Mouse (Mus musculus): ENCODE measurements around the gene Rusc2. TPM values are rescaled to one million over a fixed set of nuclear protein-coding genes. Genes with fewer than 3 reads are reported as not detected.

Rusc2 gene
- polyA plus RNA-seq, 1 experiment: 124 TPM

DNA sequence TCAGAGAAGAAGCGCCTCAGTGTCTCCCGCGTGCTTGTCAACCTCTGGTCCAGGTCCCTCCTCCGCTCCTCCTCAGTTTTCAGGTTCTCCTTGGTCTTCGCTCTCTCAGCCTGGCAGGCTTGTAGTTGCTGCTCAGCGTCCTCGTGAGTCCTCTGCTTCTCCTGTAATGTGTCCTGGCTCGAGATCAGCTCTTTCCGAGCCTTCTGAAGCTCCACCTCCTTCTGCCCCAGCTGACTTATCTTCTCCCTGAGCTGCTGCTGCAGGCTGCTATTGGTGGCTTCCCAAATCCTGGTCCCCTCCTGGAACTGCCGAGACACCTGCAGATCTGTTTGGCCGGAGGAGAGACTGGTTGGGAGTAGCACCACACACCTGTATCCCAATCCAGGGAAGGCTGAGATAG is 70.5 kb downstream of the Rusc2 start:
- no peak for DNase-seq (ENCODE audit: low read depth)
- TF ChIP-seq POLR2A (IDR thresholded peaks at IDR 0.05; ENCODE audit: borderline replicate concordance, extremely low read depth, insufficient read depth, insufficient read length, poor library complexity, severe bottlenecking) (no peak), CTCF (IDR thresholded peaks at IDR 0.05; ENCODE audit: borderline replicate concordance, extremely low read depth, insufficient read depth, insufficient read length) (no peak)

DNA sequence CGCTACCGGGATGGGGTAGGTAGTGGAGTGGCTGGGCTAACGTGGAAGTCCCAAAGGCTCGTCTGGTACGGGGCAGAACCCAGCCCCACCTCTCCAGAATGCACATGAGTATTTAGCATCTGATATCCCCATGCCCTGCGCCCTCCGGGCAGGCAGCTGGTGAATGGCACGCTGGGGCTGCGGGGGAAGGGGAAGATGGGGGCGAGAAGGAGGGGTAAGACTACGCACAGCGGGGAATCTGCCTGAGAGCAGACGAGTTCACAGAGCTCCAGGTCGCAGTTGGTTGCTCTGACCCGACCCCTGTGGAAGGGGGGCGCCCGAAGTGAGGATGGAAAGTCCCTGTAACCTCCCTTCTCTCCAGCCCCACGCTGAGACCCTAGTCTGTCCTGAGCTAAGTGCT is 71.6 kb downstream of the Rusc2 start:
- no peak for TF ChIP-seq POLR2A (IDR thresholded peaks at IDR 0.05; ENCODE audit: borderline replicate concordance, extremely low read depth, insufficient read depth, insufficient read length, poor library complexity, severe bottlenecking)
- TF ChIP-seq CTCF (IDR thresholded peaks at IDR 0.05; ENCODE audit: borderline replicate concordance, extremely low read depth, insufficient read depth, insufficient read length): no peak
- DNase-seq (ENCODE audit: low read depth): peak; percentile 24

DNA sequence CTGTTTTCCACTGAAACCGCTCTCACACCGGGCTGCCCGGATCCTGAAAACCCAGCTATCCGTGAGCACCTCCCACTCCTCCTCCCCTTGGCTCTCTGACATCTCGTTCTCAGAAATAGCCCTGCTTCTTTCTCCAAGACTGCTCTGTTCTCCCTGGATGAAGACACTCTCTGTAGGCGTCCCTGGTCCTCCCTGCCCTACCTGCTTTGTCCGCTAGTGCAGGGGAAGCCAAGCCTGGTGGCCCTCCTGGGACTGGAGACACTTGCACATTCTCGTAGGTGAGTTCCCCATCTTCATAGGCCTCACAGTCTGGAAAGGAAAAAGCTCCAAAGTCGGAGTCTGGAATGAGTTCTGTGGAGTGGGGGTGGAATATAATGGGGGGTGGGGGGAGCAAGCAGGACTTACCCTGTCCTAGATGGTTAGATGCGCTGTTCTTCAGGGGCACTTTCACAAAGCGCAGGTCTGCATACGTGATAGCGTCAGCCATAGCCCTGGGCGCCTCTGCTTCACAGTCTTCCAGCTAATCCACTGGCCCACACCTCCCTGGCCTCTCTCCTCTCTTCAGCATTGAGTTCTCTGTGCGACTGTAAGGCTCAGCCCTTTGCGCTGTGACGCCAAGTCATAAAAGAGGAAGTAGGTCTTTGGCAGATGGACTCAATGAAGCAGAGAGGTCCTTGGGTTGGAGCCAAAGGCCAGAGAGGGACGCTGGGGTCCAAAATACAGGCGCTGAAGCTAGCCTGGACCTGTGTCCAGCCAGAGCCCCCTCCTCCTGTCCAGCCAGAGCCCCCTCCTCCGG is 72.5 kb downstream of the Rusc2 start, which contains the start of gene Cd72:
Cd72 (minus strand) TSS at position 588 of the 796 bp plus-strand sequence.
- no peak; the same call in 1 of the 2 replicates for TF ChIP-seq CTCF (IDR thresholded peaks at IDR 0.05; ENCODE audit: borderline replicate concordance, extremely low read depth, insufficient read depth, insufficient read length)
- no peak for TF ChIP-seq POLR2A (IDR thresholded peaks at IDR 0.05; ENCODE audit: borderline replicate concordance, extremely low read depth, insufficient read depth, insufficient read length, poor library complexity, severe bottlenecking)
- DNase-seq (ENCODE audit: low read depth): no peak

DNA sequence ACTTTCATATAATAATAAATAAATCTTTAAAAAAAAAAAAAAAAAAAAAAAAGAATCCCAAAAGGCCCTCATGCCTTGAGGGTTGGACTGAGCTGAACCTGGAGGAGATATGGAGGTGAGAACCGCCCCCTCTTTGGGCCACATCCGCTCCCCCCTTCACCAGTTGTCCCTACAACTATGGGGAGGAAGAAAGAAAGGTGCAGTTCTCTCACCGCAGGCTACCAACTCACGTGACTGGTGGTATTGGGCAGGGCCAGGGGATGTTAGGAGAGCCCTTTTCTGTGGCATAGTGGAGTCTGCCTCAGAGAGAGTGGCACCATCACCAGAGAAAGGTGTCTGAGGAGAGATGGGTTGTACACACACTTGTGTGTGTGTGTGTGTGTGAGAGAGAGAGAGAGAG is 74.7 kb downstream of the Rusc2 start:
- DNase-seq (ENCODE audit: low read depth): no peak
- TF ChIP-seq CTCF (IDR thresholded peaks at IDR 0.05; ENCODE audit: borderline replicate concordance, extremely low read depth, insufficient read depth, insufficient read length) (no peak), POLR2A (IDR thresholded peaks at IDR 0.05; ENCODE audit: borderline replicate concordance, extremely low read depth, insufficient read depth, insufficient read length, poor library complexity, severe bottlenecking) (no peak)

DNA sequence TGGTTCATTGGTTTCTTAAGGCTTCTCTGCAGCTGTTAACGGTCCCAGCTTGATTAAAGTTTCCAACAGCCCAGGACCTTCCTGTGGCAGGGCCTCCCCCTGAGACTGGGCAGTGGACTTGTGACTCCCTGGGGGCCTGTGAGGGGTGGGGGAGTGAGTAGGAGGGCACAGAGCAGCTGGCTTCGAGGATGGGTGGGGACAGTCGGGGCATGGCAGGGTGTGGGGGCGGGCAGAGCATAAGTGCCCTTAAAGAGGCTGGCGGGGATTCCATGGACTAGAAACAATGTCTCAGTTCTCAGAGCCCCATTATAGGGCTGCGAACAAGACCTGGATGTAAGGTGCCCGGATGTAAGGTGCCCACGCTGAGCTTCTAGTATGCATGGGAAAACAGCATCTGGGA is 75.3 kb downstream of the Rusc2 start:
- TF ChIP-seq POLR2A (IDR thresholded peaks at IDR 0.05; ENCODE audit: borderline replicate concordance, extremely low read depth, insufficient read depth, insufficient read length, poor library complexity, severe bottlenecking) (no peak), CTCF (IDR thresholded peaks at IDR 0.05; ENCODE audit: borderline replicate concordance, extremely low read depth, insufficient read depth, insufficient read length) (no peak)
- no peak for DNase-seq (ENCODE audit: low read depth)

DNA sequence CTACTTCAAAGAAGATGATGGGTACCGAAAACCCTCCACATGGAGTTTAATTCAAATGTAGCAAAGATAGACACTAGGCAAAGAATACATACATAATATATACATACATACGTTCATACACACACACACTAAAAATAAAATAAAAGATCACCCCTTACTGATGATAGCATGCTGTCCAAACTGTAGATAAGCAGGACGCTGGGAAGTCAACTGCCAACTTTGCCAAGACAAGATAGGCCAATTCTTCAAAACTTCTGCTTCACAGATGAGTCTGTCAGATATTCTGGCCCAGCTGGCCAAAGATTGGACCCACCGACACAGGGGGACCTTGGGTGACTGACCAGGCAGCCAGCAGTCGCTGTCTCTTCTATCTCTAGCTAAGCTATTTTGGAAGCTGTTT is 81.3 kb downstream of the Rusc2 start:
- DNase-seq (ENCODE audit: low read depth): no peak
- TF ChIP-seq POLR2A (IDR thresholded peaks at IDR 0.05; ENCODE audit: borderline replicate concordance, extremely low read depth, insufficient read depth, insufficient read length, poor library complexity, severe bottlenecking) (no peak), CTCF (IDR thresholded peaks at IDR 0.05; ENCODE audit: borderline replicate concordance, extremely low read depth, insufficient read depth, insufficient read length) (no peak)

DNA sequence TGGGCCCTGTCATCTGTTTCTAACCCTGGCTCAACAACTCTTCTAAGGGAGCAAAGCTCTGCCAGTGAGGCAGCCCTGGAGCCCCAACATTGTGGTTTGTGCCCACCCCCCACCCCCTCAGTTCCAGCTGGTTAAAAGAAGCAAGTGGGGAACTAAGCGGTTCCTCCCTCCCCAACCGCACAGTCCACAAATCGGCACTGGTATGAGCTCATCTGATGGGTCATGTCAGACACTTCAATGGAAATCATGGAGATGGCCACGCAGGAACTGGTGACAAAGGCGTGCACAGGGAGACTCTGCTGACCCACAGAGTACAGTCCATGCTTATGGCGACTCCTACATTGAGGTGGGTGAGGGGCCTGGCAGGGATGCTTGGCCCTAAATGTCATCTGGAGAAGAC is 84.2 kb downstream of the Rusc2 start:
- no peak for DNase-seq (ENCODE audit: low read depth)
- TF ChIP-seq POLR2A (IDR thresholded peaks at IDR 0.05; ENCODE audit: borderline replicate concordance, extremely low read depth, insufficient read depth, insufficient read length, poor library complexity, severe bottlenecking) (no peak), CTCF (IDR thresholded peaks at IDR 0.05; ENCODE audit: borderline replicate concordance, extremely low read depth, insufficient read depth, insufficient read length) (no peak)

DNA sequence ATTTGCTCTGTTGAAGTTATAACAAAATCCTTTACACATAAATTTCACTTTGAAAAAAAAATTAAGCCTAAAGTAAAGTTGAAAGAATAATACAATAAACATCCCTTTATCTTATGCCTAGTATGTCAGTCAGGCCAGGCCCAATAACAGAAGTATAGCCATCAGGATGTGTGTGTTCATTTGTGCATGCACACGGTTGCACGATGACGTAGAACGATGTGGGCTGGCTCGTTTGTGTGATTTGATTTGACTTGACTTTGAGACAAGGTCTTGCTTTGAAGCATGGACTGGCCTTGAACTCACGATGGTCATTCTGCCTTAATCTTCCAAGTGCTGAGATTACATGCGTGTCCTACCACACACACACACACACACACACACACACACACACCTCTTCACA is 85.1 kb downstream of the Rusc2 start:
- TF ChIP-seq CTCF (IDR thresholded peaks at IDR 0.05; ENCODE audit: borderline replicate concordance, extremely low read depth, insufficient read depth, insufficient read length): no peak
- TF ChIP-seq POLR2A (IDR thresholded peaks at IDR 0.05; ENCODE audit: borderline replicate concordance, extremely low read depth, insufficient read depth, insufficient read length, poor library complexity, severe bottlenecking): no peak
- DNase-seq (ENCODE audit: low read depth): no peak

DNA sequence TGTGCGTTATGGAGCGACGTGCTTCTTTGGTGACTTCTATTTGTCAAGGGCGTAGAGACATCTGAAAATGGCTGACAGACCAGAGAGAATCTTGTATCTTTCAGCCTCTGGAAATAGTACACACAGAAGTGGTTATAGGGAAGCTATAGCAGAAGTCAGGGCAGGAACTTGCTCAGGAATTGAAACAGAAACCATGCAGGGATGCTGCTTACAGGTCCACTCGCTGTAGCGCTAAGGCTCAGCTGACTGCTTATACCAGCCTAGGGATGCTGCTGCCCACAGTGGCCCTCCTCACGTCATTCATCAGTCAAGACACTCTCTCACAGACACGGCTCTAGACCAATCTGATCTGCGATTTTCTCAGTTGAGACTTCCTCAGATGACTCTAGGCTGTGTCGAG is 88.5 kb downstream of the Rusc2 start:
- no peak for TF ChIP-seq CTCF (IDR thresholded peaks at IDR 0.05; ENCODE audit: borderline replicate concordance, extremely low read depth, insufficient read depth, insufficient read length)
- no peak for TF ChIP-seq POLR2A (IDR thresholded peaks at IDR 0.05; ENCODE audit: borderline replicate concordance, extremely low read depth, insufficient read depth, insufficient read length, poor library complexity, severe bottlenecking)
- no peak for DNase-seq (ENCODE audit: low read depth)

DNA sequence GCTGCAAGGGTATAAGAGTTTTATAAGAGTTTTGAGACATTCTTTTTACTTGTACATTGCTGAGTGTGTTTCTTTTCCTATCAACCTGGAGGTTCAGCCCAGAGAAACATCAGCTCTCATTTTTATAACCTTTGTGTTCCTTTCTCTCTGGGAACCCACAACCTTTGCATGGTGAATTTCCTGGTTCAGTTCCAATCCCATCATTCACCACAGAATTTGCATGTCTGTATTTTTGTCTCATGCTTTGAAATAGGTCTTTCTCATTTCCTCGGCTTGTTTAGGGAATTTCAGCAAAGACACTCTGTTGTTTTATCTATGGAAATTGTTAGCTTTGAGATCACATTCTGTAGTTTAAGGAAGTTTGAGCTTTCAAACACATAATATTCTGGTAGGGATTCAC is 91.9 kb downstream of the Rusc2 start:
- no peak for TF ChIP-seq POLR2A (IDR thresholded peaks at IDR 0.05; ENCODE audit: borderline replicate concordance, extremely low read depth, insufficient read depth, insufficient read length, poor library complexity, severe bottlenecking)
- TF ChIP-seq CTCF (IDR thresholded peaks at IDR 0.05; ENCODE audit: borderline replicate concordance, extremely low read depth, insufficient read depth, insufficient read length): no peak
- no peak for DNase-seq (ENCODE audit: low read depth)

DNA sequence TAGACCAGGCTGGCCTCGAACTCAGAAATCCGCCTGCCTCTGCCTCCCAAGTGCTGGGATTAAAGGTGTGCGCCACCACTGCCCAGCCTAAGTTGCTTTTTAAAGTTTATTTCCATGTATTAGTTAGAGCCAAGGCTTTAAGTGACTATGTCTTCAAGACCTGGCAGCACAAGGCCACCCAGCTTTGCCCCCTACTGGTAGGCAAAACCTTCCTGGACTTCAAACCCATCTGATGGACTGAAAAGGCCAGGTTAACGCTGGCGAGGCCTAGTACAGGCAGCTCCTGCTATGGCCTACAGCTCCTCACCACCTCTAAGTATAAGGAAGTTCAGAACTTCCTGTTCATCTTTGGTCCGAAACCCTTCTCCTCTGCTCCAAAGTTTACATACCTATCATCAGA is 94.8 kb downstream of the Rusc2 start:
- TF ChIP-seq POLR2A (IDR thresholded peaks at IDR 0.05; ENCODE audit: borderline replicate concordance, extremely low read depth, insufficient read depth, insufficient read length, poor library complexity, severe bottlenecking) (no peak), CTCF (IDR thresholded peaks at IDR 0.05; ENCODE audit: borderline replicate concordance, extremely low read depth, insufficient read depth, insufficient read length) (no peak)
- no peak for DNase-seq (ENCODE audit: low read depth)

Other genes with a start within 250 kb of the Rusc2 start
- 0.63 and 0.88 TPM in 2 replicates for gene Atp8b5, start 114.8 kb upstream of the Rusc2 start, polyA plus RNA-seq (2012; rRNA removed)
- 1.1 and 1.7 TPM in 2 replicates for gene Fam166b, start 47.2 kb downstream of the Rusc2 start, polyA plus RNA-seq (2012; rRNA removed)
- gene Tesk1, start 60.0 kb downstream of the Rusc2 start, polyA plus RNA-seq (2012; rRNA removed): 89.1 and 109 TPM in 2 replicates
- 0.14 TPM in 1 of 2 replicates, not detected in the other for gene Cd72, start 72.6 kb downstream of the Rusc2 start, polyA plus RNA-seq (2012; rRNA removed)
- gene Sit1, start 101.8 kb downstream of the Rusc2 start, polyA plus RNA-seq (2012; rRNA removed): not detected in 2 replicates
- 100.0 and 137 TPM in 2 replicates for gene Ccdc107, start 110.9 kb downstream of the Rusc2 start, polyA plus RNA-seq (2012; rRNA removed)
- 19.5 and 66.1 TPM in 2 replicates for gene Arhgef39, start 117.7 kb downstream of the Rusc2 start, polyA plus RNA-seq (2012; rRNA removed)
- 0.14 and 0.37 TPM in 2 replicates for gene Car9, start 125.0 kb downstream of the Rusc2 start, polyA plus RNA-seq (2012; rRNA removed)
- gene Tpm2, start 141.8 kb downstream of the Rusc2 start, polyA plus RNA-seq (2012; rRNA removed): 9.0 and 12.1 TPM in 2 replicates
- gene Creb3, start 180.4 kb downstream of the Rusc2 start, polyA plus RNA-seq (2012; rRNA removed): 47.9 and 63.8 TPM in 2 replicates
- 53.6 and 55.5 TPM in 2 replicates for gene Tln1, start 180.7 kb downstream of the Rusc2 start, polyA plus RNA-seq (2012; rRNA removed)
- 56.0 and 61.7 TPM in 2 replicates for gene Rgp1, start 196.7 kb downstream of the Rusc2 start, polyA plus RNA-seq (2012; rRNA removed)
- 91.6 and 110 TPM in 2 replicates for gene Gba2, start 196.9 kb downstream of the Rusc2 start, polyA plus RNA-seq (2012; rRNA removed)
- 0.16 TPM in 1 of 2 replicates, not detected in the other for gene Msmp, start 202.5 kb downstream of the Rusc2 start, polyA plus RNA-seq (2012; rRNA removed)
- 61.7 and 65.6 TPM in 2 replicates for gene Npr2, start 250.0 kb downstream of the Rusc2 start, polyA plus RNA-seq (2012; rRNA removed)

Data from brain, embryonic 14.5 days (tissue).